Mouse (Mus musculus) neutrophil, adult 59 days (primary cell): ENCODE measurements around the gene Tnni1. TPM values are rescaled to one million over a fixed set of nuclear protein-coding genes. Genes with fewer than 3 reads are reported as not detected.

Experiments
- total RNA-seq, 2 experiments: library from RNA; stranded (reverse); gene quantifications; 1 replicate in 1 of 2; 2 replicates in 1 of 2; pipeline ENCODE4 v1.2.4; 2023

Gene Tnni1
- not detected for total RNA-seq

GRCm38 (mm10) chr1:135778780-135779535, at the start of gene Tnni1:
TSS of gene Tnni1 (plus strand) at chr1:135779434.

GRCm38 (mm10) chr1:135765645-135766591, 13.3 kb upstream of the Tnni1 start, which contains the start of gene Phlda3:
TSS of gene Phlda3 (plus strand) at chr1:135766119.

DNA sequence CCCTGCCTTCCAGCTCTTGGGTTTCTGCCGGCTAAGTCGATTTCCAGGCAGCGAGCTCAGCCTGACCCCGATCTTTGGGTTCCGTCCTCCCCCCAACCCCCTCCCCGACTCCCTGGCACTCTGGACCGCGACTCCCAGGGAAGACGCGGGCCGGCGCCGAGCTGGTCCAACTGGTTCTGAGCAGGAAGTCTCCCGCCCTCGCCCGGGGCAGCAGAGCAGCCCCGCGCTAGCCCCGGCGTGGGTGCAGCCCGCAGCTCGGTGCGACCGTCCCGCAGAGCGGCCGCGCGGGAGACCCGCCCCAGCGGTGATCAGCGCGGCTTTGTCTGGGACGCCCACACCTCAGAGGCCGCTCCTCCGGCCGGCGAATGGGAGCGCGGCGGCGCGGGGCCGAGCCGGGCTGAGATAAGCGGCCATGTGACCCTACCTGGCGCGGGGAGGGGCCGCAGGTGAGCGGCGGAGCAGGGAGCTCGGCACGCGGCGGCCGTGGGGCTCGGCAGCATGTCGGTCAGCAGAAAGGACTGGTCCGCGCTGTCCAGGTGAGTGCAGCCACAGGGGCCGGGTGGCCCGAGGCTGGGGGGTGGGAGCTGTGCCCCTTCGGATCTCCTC, 39.4 kb downstream of the Tnni1 start, which contains the start of gene Lad1:
Gene Lad1, plus strand, starts transcription at position 118 of the 606 bp plus-strand sequence.

DNA sequence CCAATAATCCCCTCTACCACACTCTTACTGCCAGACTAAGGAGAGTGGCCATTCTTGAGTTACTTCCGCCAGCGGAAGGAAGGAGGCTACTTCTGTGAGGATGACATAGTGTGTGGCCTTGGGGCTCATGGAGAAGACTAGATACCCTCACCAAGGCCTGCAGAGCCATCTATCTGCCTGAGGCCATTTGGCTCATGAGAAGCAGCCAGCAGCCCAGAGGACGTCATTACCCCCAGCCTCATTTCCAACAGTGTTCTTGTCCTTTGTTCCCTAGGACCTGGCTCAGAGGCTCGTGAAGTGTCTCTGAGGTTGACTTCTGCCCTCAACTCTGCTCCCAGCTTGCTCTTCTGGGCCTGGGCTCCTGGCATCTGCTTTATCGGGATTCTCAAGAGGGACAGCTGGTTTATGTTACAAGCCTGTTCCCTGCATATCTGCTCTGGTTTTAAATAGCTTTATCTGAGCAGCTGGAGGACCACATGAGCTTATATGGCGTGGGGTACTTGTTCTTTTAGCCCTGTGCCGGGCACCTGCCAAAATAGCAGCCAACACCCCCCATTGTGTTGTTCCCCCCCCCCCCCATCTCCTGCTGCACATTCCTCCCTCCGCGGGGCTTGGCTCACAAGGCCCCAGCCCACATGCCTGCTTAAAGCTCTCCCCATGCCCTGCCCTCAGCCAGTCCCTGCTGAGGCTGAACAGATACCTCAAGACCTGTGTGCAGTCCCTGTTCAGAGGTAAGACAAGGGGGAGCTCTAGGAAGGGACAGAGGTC, 56.7 kb downstream of the Tnni1 start, which contains the start of gene Tnnt2:
Gene Tnnt2, plus strand, starts transcription at position 639 of the 768 bp plus-strand sequence.

Other genes starting within 250 kb of the Tnni1 start
- gene Nav1, start 172.1 kb upstream of the Tnni1 start, total RNA-seq, result 10 to 100 TPM; 16.5 to 24.9 TPM
- gene Csrp1, start 59.4 kb upstream of the Tnni1 start, total RNA-seq, result 10 to 100 TPM; 39.8 to 45.6 TPM
- not detected for gene Phlda3, start 13.3 kb upstream of the Tnni1 start, total RNA-seq
- gene Lad1, start 39.2 kb downstream of the Tnni1 start, total RNA-seq, result not detected
- not detected for gene Tnnt2, start 56.9 kb downstream of the Tnni1 start, total RNA-seq
- gene Pkp1, start 139.8 kb downstream of the Tnni1 start, total RNA-seq, result not detected
- gene Igfn1, start 226.9 kb downstream of the Tnni1 start, total RNA-seq, result not detected
- gene Tmem9, start 228.7 kb downstream of the Tnni1 start, total RNA-seq, result 1 to 10 TPM; 1.5 to 4.4 TPM